ENCODE assay signal across 22 mouse cellular contexts in the genomic region with DNA sequence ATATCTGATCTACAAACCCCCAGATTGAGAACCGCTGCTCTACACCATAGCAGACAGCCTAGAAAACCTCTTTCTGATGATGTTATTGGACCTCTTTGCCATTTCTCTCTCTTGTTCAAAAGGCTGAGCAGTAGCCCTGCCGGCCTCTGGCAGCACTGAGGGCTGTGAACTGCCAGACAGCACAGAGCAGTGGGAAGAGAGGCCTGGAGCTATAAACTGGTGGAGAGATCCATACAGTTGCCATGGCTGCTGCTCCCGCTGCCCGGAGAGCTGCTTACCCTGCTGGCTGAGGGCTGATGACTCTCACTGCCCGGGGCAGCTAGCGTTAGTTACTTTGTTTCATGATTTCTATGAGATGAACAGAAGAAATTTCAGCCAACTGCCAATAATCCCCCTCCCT. TPM values are rescaled to one million over a fixed set of nuclear protein-coding genes. Genes with fewer than 3 reads are reported as not detected.
DNase-seq lines count a peak whose midpoint lies in the region; ATAC-seq and TF ChIP-seq lines count a peak whose summit lies in the region.
"Had no signal": no experiment of that assay in that cellular context is flagged by ENCODE, and none has a peak within 500 bp of the region (broad histone marks: within the 10 kb centered on the region; RNA-seq: fewer than 3 reads in every experiment).

No protein-coding gene starts in this region.

- H3K9ac ChIP-seq in midbrain, embryonic 16.5 days (ENCODE audit: low read depth, low read length), result no peak overlapping the region
- H3K9ac ChIP-seq: liver, embryonic 14.5 days; midbrain, embryonic 12.5 days had no signal

- no peaks in the 10 kb centered on the region for H3K36me3 ChIP-seq in midbrain, embryonic 16.5 days (ENCODE audit: control insufficient read depth, insufficient read depth, low read length)
- H3K36me3 ChIP-seq: midbrain, embryonic 12.5 days had no signal

- no peak overlapping the region for H3K27ac ChIP-seq in gastrocnemius, adult 2 months
- H3K27ac ChIP-seq in midbrain, embryonic 16.5 days (ENCODE audit: low read length), result 0 out of 2 replicates have a peak overlapping the region, but pooled peaks have one; percentile 33
- H3K27ac ChIP-seq: liver, embryonic 14.5 days; macrophage; midbrain, embryonic 12.5 days had no signal

- ATAC-seq in midbrain, embryonic 16.5 days, result no peak
- ATAC-seq: activated CD4-positive, CD25-positive, alpha-beta regulatory T cell, adult 4 months; forebrain, embryonic 14.5 days; inflammation-experienced regulatory T-cells, adult 6 months had no signal

- H3K27me3 ChIP-seq in midbrain, embryonic 16.5 days (ENCODE audit: control insufficient read depth, insufficient read depth, low read depth, low read length), result no peaks in the 10 kb centered on the region
- H3K27me3 ChIP-seq: midbrain, embryonic 12.5 days had no signal

- 53% methylated on average over 6 of the region's 6 CpGs for WGBS in midbrain, embryonic 16.5 days

- no peak overlapping the region for H3K4me2 ChIP-seq in midbrain, embryonic 16.5 days (ENCODE audit: low read length)
- H3K4me2 ChIP-seq: midbrain, embryonic 12.5 days had no signal

- DNase-seq in gastrocnemius, adult 2 months, result peak; percentile 7
- DNase-seq in gastrocnemius, adult 8-10 months (ENCODE audit: low spot score in 2 of 2), result no peak
- peak; percentile 56 for DNase-seq in left cerebral cortex, postnatal 4 days
- DNase-seq in left cerebral cortex, postnatal 36 days (ENCODE audit: low spot score in 2 of 2), result no peak
- peak; percentile 20 for DNase-seq in NIH3T3 (ENCODE audit: low read depth)
- no peak for DNase-seq in kidney, postnatal 10 days
- no peak for DNase-seq in T-cell, adult 2 months (ENCODE audit: low spot score)
- DNase-seq: adrenal gland, postnatal 25 days; B cell, adult 2 months; cerebellum, adult 18-20 months; heart, postnatal 10 days; kidney, adult 8-10 months; layer of hippocampus, adult 9-11 months; right cerebral cortex, adult 18-20 months; thymus, postnatal 36 days had no signal

- peaks cover 4% of the 10 kb centered on the region; the same call in 1 of the 2 replicates for H3K9me3 ChIP-seq in midbrain, embryonic 16.5 days (replicated peaks; ENCODE audit: control insufficient read depth, low read length, poor library complexity, severe bottlenecking)
- H3K9me3 ChIP-seq: midbrain, embryonic 12.5 days had no signal

- H3K4me3 ChIP-seq in gastrocnemius, adult 2 months, result no peak overlapping the region
- no peak overlapping the region for H3K4me3 ChIP-seq in midbrain, embryonic 16.5 days (ENCODE audit: low read depth, low read length)
- H3K4me3 ChIP-seq: midbrain, embryonic 12.5 days had no signal

- peaks cover 5% of the 10 kb centered on the region; the same call in 1 of the 2 replicates for H3K4me1 ChIP-seq in midbrain, embryonic 16.5 days (ENCODE audit: control insufficient read depth, insufficient read depth, low read length)
- H3K4me1 ChIP-seq: midbrain, embryonic 12.5 days had no signal

- intact Hi-C loops in gastrocnemius, adult 2 months (cut with DNase I), result no loop called here
- intact Hi-C loops in left cerebral cortex, postnatal 4 days (cut with DNase I), result no loop called here
- intact Hi-C loops in left cerebral cortex, postnatal 36 days (cut with DNase I), result no loop called here

- no peak for TF ChIP-seq CTCF in gastrocnemius, adult 2 months (IDR thresholded peaks at IDR 0.05)

RNA-seq across cellular contexts. Expression of a gene that starts 52.2 kb away (rescaled TPM):
- total RNA-seq in gastrocnemius, adult 2 months (2021), result 10 to 100 TPM; 84.8 to 89.9 TPM
- total RNA-seq in gastrocnemius, adult 8-10 months (2022), result 10 to 100 TPM; 77.3 to 93.6 (median 89.8) TPM
- 10 to 100 TPM; 83.2 to 87.3 TPM for total RNA-seq in left cerebral cortex, postnatal 4 days (2021)
- 10 to 100 TPM; 64.3 to 70.6 TPM for total RNA-seq in left cerebral cortex, postnatal 36 days (2021)
- polyA plus RNA-seq in midbrain, embryonic 16.5 days (2015; fragmentation: Nextera tagmentation; extraction: Ambion mirVana), result 174 and 180 TPM in 2 replicates

RNA-seq across cellular contexts. Expression of a gene that starts 52.6 kb away (rescaled TPM):
- total RNA-seq in gastrocnemius, adult 2 months (2021), result 10 to 100 TPM; 17.8 to 22.2 TPM
- total RNA-seq in gastrocnemius, adult 8-10 months (2022), result 10 to 100 TPM; 17.3 to 19.7 (median 18.6) TPM
- 10 to 100 TPM; 43.6 to 45.0 TPM for total RNA-seq in left cerebral cortex, postnatal 4 days (2021)
- total RNA-seq in left cerebral cortex, postnatal 36 days (2021), result 10 to 100 TPM; 53.6 to 59.0 TPM
- polyA plus RNA-seq in midbrain, embryonic 16.5 days (2015; fragmentation: Nextera tagmentation; extraction: Ambion mirVana), result 68.5 and 75.8 TPM in 2 replicates

RNA-seq across cellular contexts. Expression of a gene that starts 56.2 kb away (rescaled TPM):
- total RNA-seq in gastrocnemius, adult 2 months (2021), result 10 to 100 TPM; 17.3 to 18.3 TPM
- total RNA-seq in gastrocnemius, adult 8-10 months (2022), result 10 to 100 TPM; 20.2 to 24.2 (median 21.3) TPM
- 10 to 100 TPM; 23.8 to 25.2 TPM for total RNA-seq in left cerebral cortex, postnatal 4 days (2021)
- total RNA-seq in left cerebral cortex, postnatal 36 days (2021), result 10 to 100 TPM; 37.4 to 46.0 TPM
- polyA plus RNA-seq in midbrain, embryonic 16.5 days (2015; fragmentation: Nextera tagmentation; extraction: Ambion mirVana), result 30.7 and 33.4 TPM in 2 replicates

Comparison
In these comparisons a context has a peak if more than half of its experiments do, and no peak if none do; other contexts are left out.
1. DNase-seq: peak in gastrocnemius, adult 2 months (single experiment), left cerebral cortex, postnatal 4 days (single experiment) and NIH3T3 (single experiment); none in gastrocnemius, adult 8-10 months (0 of 2), left cerebral cortex, postnatal 36 days (0 of 2), kidney, postnatal 10 days (single experiment) and T-cell, adult 2 months (single experiment).